Mouse (Mus musculus): Measurements from ENCODE around the gene Oscar. TPM values are rescaled to one million over a fixed set of nuclear protein-coding genes. Genes with fewer than 3 reads are reported as not detected.

Oscar gene
- total RNA-seq, 4 experiments from 2014 or later: 0.66 to 1.5 (median 1.1) TPM

DNA sequence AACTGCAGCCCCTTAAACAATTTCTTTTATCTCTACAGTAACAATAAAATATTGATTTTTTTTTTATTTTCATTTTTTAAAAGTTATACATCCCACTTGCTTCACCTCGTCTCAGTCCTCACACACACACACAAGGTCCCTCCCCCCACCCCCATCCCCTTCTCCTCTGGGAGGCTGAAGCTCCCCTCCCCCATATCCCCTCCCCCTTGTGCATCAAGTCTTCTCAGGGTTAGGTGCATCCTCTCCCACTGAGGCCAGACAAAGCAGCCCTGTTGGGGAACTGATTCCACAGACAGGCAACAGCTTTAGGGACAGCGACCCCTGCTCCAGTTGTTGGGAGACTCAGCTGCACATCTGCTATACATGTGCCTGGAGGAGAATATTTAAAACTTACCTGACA, 48.6 kb downstream of the Oscar start:
- no peak for DNase-seq (ENCODE audit: low spot score in 2 of 2)

Small RNA genes within 50 kb of the gene (microRNA-seq; reads per million reads assigned to microRNA genes)
- gene Gm25100 (0 reads per million in 2 experiments), gene Mir3572 (3.5 to 4.0 reads per million in 2 experiments)

Other genes with a start within 250 kb of the Oscar start
- 100 to 1,000 TPM; 331 to 354 (median 340) TPM for gene Cacng8, start 225.5 kb downstream of the Oscar start, total RNA-seq (2022)
- 1 to 10 TPM; 1.2 to 2.5 (median 1.5) TPM for gene Cacng6, start 192.0 kb downstream of the Oscar start, total RNA-seq (2022)
- gene Tarm1, start 113.5 kb downstream of the Oscar start, total RNA-seq (2022): under 1 TPM in 2 of 4 experiments, not detected in 2; 0.41 to 0.70 TPM
- gene Ndufa3, start 1.2 kb upstream of the Oscar start, total RNA-seq (2022): 100 to 1,000 TPM; 526 to 633 (median 592) TPM
- gene Tfpt, start 13.8 kb upstream of the Oscar start, total RNA-seq (2022): 10 to 100 TPM; 36.3 to 53.8 (median 39.7) TPM
- gene Prpf31, start 13.8 kb upstream of the Oscar start, total RNA-seq (2022): 10 to 100 TPM; 50.3 to 53.0 (median 51.0) TPM
- 10 to 100 TPM; 49.6 to 68.5 (median 58.8) TPM for gene Cnot3, start 29.1 kb upstream of the Oscar start, total RNA-seq (2022)
- 1 to 10 TPM; 4.4 to 6.8 (median 5.5) TPM for gene Leng1, start 49.7 kb upstream of the Oscar start, total RNA-seq (2022)
- 10 to 100 TPM in 2 of 4 experiments, 1 to 10 TPM in 2; 6.2 to 12.1 (median 8.8) TPM for gene Tmc4, start 61.4 kb upstream of the Oscar start, total RNA-seq (2022)
- 10 to 100 TPM; 81.0 to 88.0 (median 82.8) TPM for gene Tsen34, start 76.7 kb upstream of the Oscar start, total RNA-seq (2022)
- 100 to 1,000 TPM; 171 to 178 (median 173) TPM for gene Mboat7, start 77.4 kb upstream of the Oscar start, total RNA-seq (2022)
- 100 to 1,000 TPM; 307 to 490 (median 402) TPM for gene Rps9, start 87.8 kb upstream of the Oscar start, total RNA-seq (2022)
- gene Pirb, start 104.2 kb upstream of the Oscar start, total RNA-seq (2022): under 1 TPM in 3 of 4 experiments, not detected in 1; 0.14 to 0.54 (median 0.52) TPM
- not detected for gene Gm15448, start 209.5 kb upstream of the Oscar start, total RNA-seq (2022)
- gene Pira2, start 228.9 kb upstream of the Oscar start, total RNA-seq (2022): under 1 TPM in 1 of 4 experiments, not detected in 3; 0.23 TPM